Mouse (Mus musculus) CH12.LX (cell line): ENCODE data around the gene Sptbn1. TPM values are rescaled to one million over a fixed set of nuclear protein-coding genes. Genes with fewer than 3 reads are reported as not detected.

Source experiments
- DNase-seq: peaks from one replicate; pipeline ENCODE4 v3.0.0-alpha.2; 2013; ENCODE audit errors: extremely low read depth
- H3K27ac ChIP-seq: 2 replicates; pipeline ENCODE4 v1.5.1; 2012; ENCODE audit warnings: low read depth, mild to moderate bottlenecking, control low read depth, moderate library complexity; ENCODE audit not compliant: insufficient read depth
- H3K27me3 ChIP-seq: replicated peaks from 2 replicates; pipeline ENCODE3; 2012; ENCODE audit warnings: inconsistent platforms
- H3K36me3 ChIP-seq, 2 experiments: replicated peaks in 1 of 2; 2 replicates each; pipeline versions ENCODE3 to v1.6.1; 2012; ENCODE audit warnings: inconsistent platforms in 1 of 2, low read length in 1 of 2, mild to moderate bottlenecking in 1 of 2, mixed read lengths in 1 of 2, moderate library complexity in 1 of 2; ENCODE audit not compliant: control insufficient read depth in 1 of 2, insufficient read depth in 1 of 2
- H3K4me1 ChIP-seq, 2 experiments: 2 replicates each; pipeline ENCODE4 v1.6.1; 2012; ENCODE audit warnings: inconsistent platforms in 1 of 2, moderate library complexity in 1 of 2; ENCODE audit not compliant: insufficient read depth in 2 of 2, control insufficient read depth in 1 of 2
- H3K4me2 ChIP-seq: 2 replicates; pipeline ENCODE4 v1.6.1; 2012; ENCODE audit warnings: low read depth, mild to moderate bottlenecking, control low read depth; ENCODE audit not compliant: poor library complexity, insufficient read depth, severe bottlenecking
- H3K4me3 ChIP-seq, 3 experiments: fragments of 150-350 bp in 1 of 3; sonication (generic) in 1 of 3; replicated peaks in 1 of 3; 2 replicates each; pipeline versions ENCODE3 to v1.5.1; 2011 to 2012; ENCODE audit warnings: low read depth in 2 of 3, low read length in 2 of 3, mild to moderate bottlenecking in 2 of 3, moderate library complexity in 2 of 3, control low read depth in 1 of 3, improper control_type of control experiment in 1 of 3, inconsistent platforms in 1 of 3, mixed read lengths in 1 of 3; ENCODE audit not compliant: poor library complexity in 1 of 3
- H3K79me2 ChIP-seq: replicated peaks from 2 replicates; pipeline ENCODE4 v1.6.1; 2012; ENCODE audit warnings: mild to moderate bottlenecking, moderate library complexity; ENCODE audit not compliant: control insufficient read depth, poor library complexity, insufficient read depth, severe bottlenecking; ENCODE audit errors: extremely low read depth
- H3K9ac ChIP-seq: 2 replicates; pipeline ENCODE4 v1.6.1; 2012; ENCODE audit warnings: low read depth, mild to moderate bottlenecking, control low read depth, moderate library complexity; ENCODE audit not compliant: insufficient read depth
- H3K9me3 ChIP-seq: replicated peaks from 2 replicates; pipeline ENCODE3; 2012; ENCODE audit warnings: low read length, inconsistent platforms, mixed read lengths
- BHLHE40 ChIP-seq: IDR thresholded peaks from 2 replicates; pipeline ENCODE4 v1.6.1; 2011; ENCODE audit warnings: mild to moderate bottlenecking, low read depth, low read length, improper control_type of control experiment
- CHD2 ChIP-seq: IDR thresholded peaks from 2 replicates; pipeline ENCODE4 v1.6.1; 2011; ENCODE audit warnings: low read length, improper control_type of control experiment
- E2F4 ChIP-seq: IDR thresholded peaks from 2 replicates; pipeline ENCODE4 v1.6.1; 2011; ENCODE audit warnings: low read depth, low read length, improper control_type of control experiment; ENCODE audit not compliant: insufficient replicate concordance
- ELF1 ChIP-seq: IDR thresholded peaks from 2 replicates; pipeline ENCODE4 v1.6.1; 2014; ENCODE audit warnings: low read depth, mild to moderate bottlenecking, inconsistent platforms, low read length, improper control_type of control experiment
- GABPA ChIP-seq: IDR thresholded peaks from 2 replicates; pipeline ENCODE4 v1.6.1; 2012; ENCODE audit warnings: low read depth, low read length, improper control_type of control experiment, inconsistent platforms; ENCODE audit not compliant: insufficient replicate concordance
- HCFC1 ChIP-seq: IDR thresholded peaks from 2 replicates; pipeline ENCODE4 v1.6.1; 2012; ENCODE audit warnings: low read depth, mild to moderate bottlenecking, inconsistent platforms, low read length, improper control_type of control experiment
- IRF4 ChIP-seq: IDR thresholded peaks from 2 replicates; pipeline ENCODE4 v1.6.1; 2014; ENCODE audit warnings: low read depth, mild to moderate bottlenecking, inconsistent platforms, low read length, improper control_type of control experiment
- JUND ChIP-seq: conservative IDR thresholded peaks from 2 replicates; pipeline ENCODE4 v1.6.1; 2011; ENCODE audit warnings: low read depth, low read length, improper control_type of control experiment
- MAZ ChIP-seq: IDR thresholded peaks from 2 replicates; pipeline ENCODE4 v1.6.1; 2012; ENCODE audit warnings: low read depth, mild to moderate bottlenecking, inconsistent platforms, low read length, improper control_type of control experiment, moderate library complexity
- NELFE ChIP-seq: IDR thresholded peaks from 2 replicates; pipeline ENCODE4 v1.6.1; 2011; ENCODE audit warnings: low read depth, low read length, improper control_type of control experiment
- NRF1 ChIP-seq: IDR thresholded peaks from 2 replicates; pipeline ENCODE4 v1.6.1; 2014; ENCODE audit warnings: low read depth, mild to moderate bottlenecking, inconsistent platforms, low read length, improper control_type of control experiment, moderate library complexity
- POLR2A ChIP-seq: IDR thresholded peaks from 2 replicates; pipeline ENCODE4 v1.6.1; 2011; ENCODE audit warnings: low read depth, mild to moderate bottlenecking, improper control_type of control experiment, low read length
- POLR2AphosphoS2 ChIP-seq: IDR thresholded peaks from 2 replicates; pipeline ENCODE4 v1.6.1; 2011; ENCODE audit warnings: low read depth, low read length, improper control_type of control experiment
- SMC3 ChIP-seq: IDR thresholded peaks from 2 replicates; pipeline ENCODE4 v1.6.1; 2011; ENCODE audit warnings: low read depth, low read length, improper control_type of control experiment
- TBP ChIP-seq: conservative IDR thresholded peaks from 2 replicates; pipeline ENCODE4 v1.6.1; 2011; ENCODE audit warnings: low read depth, low read length, improper control_type of control experiment
- ZC3H11A ChIP-seq: IDR thresholded peaks from 2 replicates; pipeline ENCODE4 v1.6.1; 2012; ENCODE audit warnings: low read depth, mild to moderate bottlenecking, inconsistent platforms, low read length, improper control_type of control experiment
- ZMIZ1 ChIP-seq: IDR thresholded peaks from 2 replicates; pipeline ENCODE4 v1.6.1; 2012; ENCODE audit warnings: low read depth, mild to moderate bottlenecking, inconsistent platforms, low read length, improper control_type of control experiment
- dilution Hi-C: fragments of 300-500 bp; cut with MboI; formaldehyde crosslinking; loops from 2 replicates; pipeline ENCODE4 v1.14.3; 2020; ENCODE audit warnings: low sequenced_read_pairs; ENCODE audit not compliant: extremely low pct_unique_long_range_greater_than_20kb, extremely low pct_ligation_motif_present
- in situ Hi-C: fragments of 300-500 bp; cut with MboI; formaldehyde crosslinking; loops from 3 replicates; pipeline ENCODE4 v1.14.3; 2019; ENCODE audit warnings: low sequenced_read_pairs, low pct_ligation_motif_present, low pct_unique_long_range_greater_than_20kb, mixed read lengths
- polyA plus RNA-seq: library from polyadenylated mRNA; unstranded; fragments of >175 nt; gene quantifications from 2 replicates; pipeline ENCODE4 v1.2.1, GENCODE M21; 2012; ENCODE audit warnings: low read depth; ENCODE audit not compliant: insufficient read length
- total RNA-seq, 2 experiments: library from RNA; depleted of rRNA; stranded (reverse); fragments of 300-350 nt in 1 of 2; fragments of >200 nt in 1 of 2; gene quantifications; 2 replicates each; pipeline ENCODE4 v1.2.3; 2012 to 2014

The Sptbn1 gene
- total and polyA plus RNA-seq, 3 experiments: 38.2 to 54.7 (median 43.7) TPM

DNA sequence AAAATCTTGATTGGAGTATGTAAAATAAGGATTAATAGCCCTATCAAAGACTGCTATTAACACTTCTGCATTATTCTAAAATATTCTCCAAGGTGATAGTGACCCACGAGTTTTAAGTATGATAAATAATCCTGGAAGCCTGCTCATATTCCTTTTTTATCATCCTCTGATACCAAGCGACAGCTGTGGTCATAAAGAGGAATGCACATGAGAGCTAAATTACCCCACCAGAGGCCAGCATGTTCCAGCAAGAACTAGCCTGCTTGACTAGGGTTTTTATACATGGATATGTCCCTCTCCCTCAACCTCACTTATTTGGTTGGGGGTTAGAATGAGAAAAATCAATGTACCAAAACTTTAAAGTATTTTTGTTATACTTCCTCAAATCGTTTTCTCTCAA lies 56.8 kb downstream of the Sptbn1 start:
- Histone ChIP-seq H3K36me3 (no peaks in the 10 kb centered on the region), H3K79me2 (no peaks in the 10 kb centered on the region), H3K27ac (no peak overlapping the region), H3K4me2 (no peak overlapping the region), H3K9ac (no peak overlapping the region), H3K27me3 (no peaks in the 10 kb centered on the region), H3K9me3 (no peaks in the 10 kb centered on the region), H3K4me3 (no peak overlapping the region), H3K4me1 (no peaks in the 10 kb centered on the region)
- in situ Hi-C loops: loop anchor here (25.0 kb wide), 1 partner anchor 499 kb away; no protein-coding TSS in a partner anchor
- dilution Hi-C loops: no loop called here
- DNase-seq: no peak
- TF ChIP-seq IRF4 (no peak), HCFC1 (no peak), ZMIZ1 (no peak), CHD2 (no peak), MAZ (no peak)

DNA sequence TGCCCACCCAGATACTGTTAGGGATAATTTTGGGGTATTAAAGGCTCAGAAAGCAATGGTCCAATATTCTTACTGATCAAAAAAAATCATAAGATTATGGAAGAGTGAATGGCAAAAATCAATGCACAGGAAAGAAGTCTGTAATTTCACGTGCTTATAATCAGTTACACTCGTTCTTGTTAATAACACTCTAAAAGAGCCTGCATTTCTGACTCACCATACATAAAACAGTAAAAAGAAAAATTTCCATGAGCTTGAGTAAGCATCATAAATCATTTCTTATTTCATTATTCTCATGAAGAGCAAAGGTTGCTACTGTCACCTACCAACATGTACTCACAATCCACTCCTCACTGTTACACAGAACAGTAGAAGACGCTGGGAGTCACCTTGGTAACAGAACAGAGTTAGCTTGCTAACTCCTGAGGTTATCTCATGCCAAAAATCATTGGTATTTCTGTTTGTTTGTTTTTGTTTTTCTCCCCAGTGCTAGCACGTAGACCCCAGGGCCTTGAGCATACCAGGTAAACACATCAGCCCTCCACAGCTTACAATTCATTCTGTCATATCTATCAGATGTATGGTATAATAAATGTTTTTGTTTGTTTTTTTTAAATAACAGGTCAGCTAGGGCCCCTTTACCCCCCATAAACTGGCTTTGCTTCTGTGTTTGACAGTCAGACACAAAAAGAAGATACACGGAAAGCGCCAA lies 57.7 kb downstream of the Sptbn1 start:
- Histone ChIP-seq H3K9me3 (no peaks in the 10 kb centered on the region), H3K4me3 (no peak overlapping the region), H3K4me2 (no peak overlapping the region), H3K27me3 (no peaks in the 10 kb centered on the region), H3K79me2 (no peaks in the 10 kb centered on the region), H3K4me1 (no peaks in the 10 kb centered on the region), H3K9ac (no peak overlapping the region), H3K27ac (no peak overlapping the region), H3K36me3 (no peaks in the 10 kb centered on the region)
- dilution Hi-C loops (no loop called here), in situ Hi-C loops (loop anchor here (25.0 kb wide), 1 partner anchor 498 kb away; no protein-coding TSS in a partner anchor)
- DNase-seq: no peak
- TF ChIP-seq ELF1 (no peak), JUND (no peak), ZMIZ1 (no peak), POLR2AphosphoS2 (no peak), GABPA (no peak), E2F4 (no peak), SMC3 (no peak), POLR2A (no peak), BHLHE40 (no peak), NRF1 (no peak), NELFE (no peak), CHD2 (no peak), ZC3H11A (no peak), TBP (no peak)
